15 mouse cellular contexts compared by ENCODE assay signal in genomic region chr7:29146625-29147367, GRCm38 (mm10).
"Had no signal": no experiment of that assay in that cellular context is flagged by ENCODE, and none has a peak within 500 bp of the region (broad histone marks: within the 10 kb centered on the region; RNA-seq: fewer than 3 reads in every experiment).

No protein-coding gene starts in this region.

- H3K4me1 ChIP-seq: midbrain, embryonic 12.5 days; neural tube, embryonic 12.5 days; stomach, embryonic 15.5 days had no signal

- H3K9ac ChIP-seq: lung, embryonic 14.5 days; midbrain, embryonic 12.5 days; neural tube, embryonic 12.5 days; stomach, embryonic 15.5 days had no signal

- ATAC-seq: midbrain, embryonic 16.5 days had no signal

- H3K36me3 ChIP-seq: midbrain, embryonic 10.5 days; midbrain, embryonic 12.5 days; neural tube, embryonic 12.5 days; stomach, embryonic 15.5 days had no signal

- H3K9me3 ChIP-seq: midbrain, embryonic 10.5 days; midbrain, embryonic 12.5 days; stomach, embryonic 15.5 days had no signal

- H3K27me3 ChIP-seq: midbrain, embryonic 12.5 days; neural tube, embryonic 12.5 days; stomach, embryonic 15.5 days had no signal

- H3K4me2 ChIP-seq: lung, embryonic 14.5 days; midbrain, embryonic 12.5 days; neural tube, embryonic 12.5 days; stomach, embryonic 15.5 days had no signal

- H3K4me3 ChIP-seq: midbrain, embryonic 10.5 days; midbrain, embryonic 12.5 days; neural tube, embryonic 12.5 days; stomach, embryonic 15.5 days had no signal

- H3K27ac ChIP-seq: midbrain, embryonic 10.5 days; midbrain, embryonic 12.5 days; neural tube, embryonic 12.5 days; stomach, embryonic 15.5 days; stomach, postnatal 0 days had no signal

- DNase-seq: lung, adult 18-20 months; lung, embryonic 14.5 days; lung, postnatal 10 days; lung, postnatal 4 days; midbrain, embryonic 14.5 days; right cerebral cortex, postnatal 14 days; spleen, adult 18-20 months; thymus, adult 2 months; thymus, postnatal 36 days had no signal
